Mouse (Mus musculus): ENCODE measurements at regions not wholly inside any gene's neighbourhood (a gene's known extent, or its start where the extent isn't known, plus 50 kb on each side); places are given as distances from the start of the nearest gene placed in this dataset.

GRCm38 (mm10) chr15:59954345-59954744 lies 62.1 kb downstream of the 4933412E24Rik start:
- DNase-seq = no peak
- H3K4me3 ChIP-seq (replicated peaks; ENCODE audit: extremely low read depth, low read depth, low read length) = no peak overlapping the region
- TF ChIP-seq CTCF (IDR thresholded peaks at IDR 0.05; ENCODE audit: insufficient read depth, low read length) (no peak), POLR2A (IDR thresholded peaks at IDR 0.05; ENCODE audit: borderline replicate concordance, extremely low read depth, low read depth, low read length) (no peak)
- peaks cover 5% of the 10 kb centered on the region; the same call in 1 of the 2 replicates for H3K4me1 ChIP-seq (ENCODE audit: control insufficient read depth, insufficient read depth, low read length)
- 72% methylated on average over 3 of the region's 3 CpGs for WGBS

- no peak for TF ChIP-seq CTCF (IDR thresholded peaks at IDR 0.05; ENCODE audit: insufficient read depth, low read length)
- TF ChIP-seq POLR2A (IDR thresholded peaks at IDR 0.05; ENCODE audit: borderline replicate concordance, extremely low read depth, low read depth, low read length) = no peak
- no peak for DNase-seq
- Histone ChIP-seq H3K4me1 (ENCODE audit: control insufficient read depth, insufficient read depth, low read length) (peaks cover 5% of the 10 kb centered on the region; the same call in 1 of the 2 replicates), H3K4me3 (replicated peaks; ENCODE audit: extremely low read depth, low read depth, low read length) (no peak overlapping the region)
- WGBS = 43% methylated on average over 4 of the region's 4 CpGs
Measured at GRCm38 (mm10) chr15:59953857-59954256, 62.6 kb downstream of the 4933412E24Rik start.

- no peak for TF ChIP-seq CTCF (IDR thresholded peaks at IDR 0.05; ENCODE audit: insufficient read depth, low read length)
- no peak for TF ChIP-seq POLR2A (IDR thresholded peaks at IDR 0.05; ENCODE audit: borderline replicate concordance, extremely low read depth, low read depth, low read length)
- Histone ChIP-seq H3K4me3 (replicated peaks; ENCODE audit: extremely low read depth, low read depth, low read length) (no peak overlapping the region), H3K4me1 (ENCODE audit: control insufficient read depth, insufficient read depth, low read length) (peaks cover 5% of the 10 kb centered on the region; the same call in 1 of the 2 replicates)
- WGBS = 66% methylated on average over 3 of the region's 3 CpGs
- no peak for DNase-seq
Measured at GRCm38 (mm10) chr15:59950617-59951216, 65.7 kb downstream of the 4933412E24Rik start.

- TF ChIP-seq POLR2A (IDR thresholded peaks at IDR 0.05; ENCODE audit: borderline replicate concordance, extremely low read depth, low read depth, low read length) (no peak), CTCF (IDR thresholded peaks at IDR 0.05; ENCODE audit: insufficient read depth, low read length) (no peak)
- no peak for DNase-seq
- no peaks in the 10 kb centered on the region; the same call in 1 of the 2 replicates for H3K4me1 ChIP-seq (ENCODE audit: control insufficient read depth, insufficient read depth, low read length)
- WGBS = 31% methylated on average over 8 of the region's 8 CpGs
- H3K4me3 ChIP-seq (replicated peaks; ENCODE audit: extremely low read depth, low read depth, low read length) = no peak overlapping the region
Measured at GRCm38 (mm10) chr15:59945208-59945607, 71.2 kb downstream of the 4933412E24Rik start.

GRCm38 (mm10) chr15:59936486-59936885 lies 79.9 kb downstream of the 4933412E24Rik start:
- no peak overlapping the region for H3K4me3 ChIP-seq (replicated peaks; ENCODE audit: extremely low read depth, low read depth, low read length)
- 24% methylated on average over 5 of the region's 5 CpGs for WGBS
- no peak for TF ChIP-seq CTCF (IDR thresholded peaks at IDR 0.05; ENCODE audit: insufficient read depth, low read length)
- no peak for TF ChIP-seq POLR2A (IDR thresholded peaks at IDR 0.05; ENCODE audit: borderline replicate concordance, extremely low read depth, low read depth, low read length)
- no peaks in the 10 kb centered on the region for H3K4me1 ChIP-seq (ENCODE audit: control insufficient read depth, insufficient read depth, low read length)
- DNase-seq = no peak

- DNase-seq = no peak
- TF ChIP-seq CTCF (IDR thresholded peaks at IDR 0.05; ENCODE audit: insufficient read depth, low read length) = no peak
- no peak for TF ChIP-seq POLR2A (IDR thresholded peaks at IDR 0.05; ENCODE audit: borderline replicate concordance, extremely low read depth, low read depth, low read length)
- Histone ChIP-seq H3K4me3 (replicated peaks; ENCODE audit: extremely low read depth, low read depth, low read length) (no peak overlapping the region), H3K4me1 (ENCODE audit: control insufficient read depth, insufficient read depth, low read length) (no peaks in the 10 kb centered on the region)
- 50% methylated on average over 4 of the region's 4 CpGs for WGBS
Measured at GRCm38 (mm10) chr15:59913860-59914259, 102.6 kb downstream of the 4933412E24Rik start.

GRCm38 (mm10) chr15:59908300-59908699 lies 108.1 kb downstream of the 4933412E24Rik start:
- DNase-seq = no peak
- H3K4me3 ChIP-seq (replicated peaks; ENCODE audit: extremely low read depth, low read depth, low read length) = no peak overlapping the region
- TF ChIP-seq CTCF (IDR thresholded peaks at IDR 0.05; ENCODE audit: insufficient read depth, low read length) (no peak), POLR2A (IDR thresholded peaks at IDR 0.05; ENCODE audit: borderline replicate concordance, extremely low read depth, low read depth, low read length) (no peak)
- no peaks in the 10 kb centered on the region for H3K4me1 ChIP-seq (ENCODE audit: control insufficient read depth, insufficient read depth, low read length)
- 87% methylated on average over 2 of the region's 2 CpGs for WGBS

- WGBS = 75% methylated on average over 9 of the region's 9 CpGs
- no peak for DNase-seq
- Histone ChIP-seq H3K4me1 (ENCODE audit: control insufficient read depth, insufficient read depth, low read length) (no peaks in the 10 kb centered on the region), H3K4me3 (replicated peaks; ENCODE audit: extremely low read depth, low read depth, low read length) (no peak overlapping the region)
- TF ChIP-seq CTCF (IDR thresholded peaks at IDR 0.05; ENCODE audit: insufficient read depth, low read length) (no peak), POLR2A (IDR thresholded peaks at IDR 0.05; ENCODE audit: borderline replicate concordance, extremely low read depth, low read depth, low read length) (no peak)
Measured at GRCm38 (mm10) chr15:59905832-59906797, 110.3 kb downstream of the 4933412E24Rik start.

GRCm38 (mm10) chr15:59904741-59905140 lies 111.7 kb downstream of the 4933412E24Rik start:
- DNase-seq = no peak
- no peak for TF ChIP-seq CTCF (IDR thresholded peaks at IDR 0.05; ENCODE audit: insufficient read depth, low read length)
- no peak for TF ChIP-seq POLR2A (IDR thresholded peaks at IDR 0.05; ENCODE audit: borderline replicate concordance, extremely low read depth, low read depth, low read length)
- WGBS = 62% methylated on average over 5 of the region's 5 CpGs
- Histone ChIP-seq H3K4me1 (ENCODE audit: control insufficient read depth, insufficient read depth, low read length) (no peaks in the 10 kb centered on the region), H3K4me3 (replicated peaks; ENCODE audit: extremely low read depth, low read depth, low read length) (no peak overlapping the region)

All from lung, adult 2 months (tissue).